Mouse (Mus musculus): ENCODE measurements around the gene Btbd9. TPM values are rescaled to one million over a fixed set of nuclear protein-coding genes. Genes with fewer than 3 reads are reported as not detected.

Gene Btbd9
- total RNA-seq, 2 experiments from 2014 or later: 117 TPM

DNA sequence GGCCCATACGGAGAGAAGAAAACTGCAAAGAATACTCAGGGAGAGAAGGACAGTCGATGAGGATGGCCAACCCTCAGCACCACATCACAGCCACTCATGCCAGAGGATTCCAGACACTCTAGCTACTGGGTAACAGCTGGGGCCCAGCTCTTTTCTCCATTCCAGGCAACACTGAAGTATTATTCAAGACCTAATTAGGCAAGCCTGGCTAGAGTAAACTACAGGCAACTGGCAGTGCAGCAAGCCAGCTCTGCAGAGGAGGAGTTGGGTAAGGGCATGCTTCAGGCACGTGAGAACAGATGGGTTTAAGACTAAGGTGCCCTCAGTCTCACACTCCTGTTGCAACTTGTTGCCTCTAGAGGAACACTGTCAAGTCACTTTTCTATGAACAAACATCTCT is 118.0 kb downstream of the Btbd9 start:
- peak in 1 of 2 experiments; percentile 60 for DNase-seq (ENCODE audit: low spot score in 2 of 2)

DNA sequence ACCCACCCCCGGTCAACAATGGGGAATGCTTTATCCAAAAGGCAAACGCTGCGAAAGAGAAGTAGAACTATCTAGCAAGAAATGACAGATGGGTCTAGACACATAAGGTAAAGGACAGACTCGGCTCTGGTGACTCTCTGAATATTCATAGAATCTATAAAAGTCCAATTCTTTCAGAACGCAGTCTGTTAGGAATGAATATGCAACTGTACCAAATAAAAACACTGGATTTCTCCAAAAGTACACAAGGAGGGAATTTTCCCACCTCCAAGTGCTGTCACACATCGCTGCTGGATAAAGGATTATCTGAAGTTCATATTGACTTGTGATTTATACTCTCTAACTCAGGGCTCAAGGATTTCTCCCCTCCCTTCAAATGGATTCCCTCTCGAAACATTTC is 118.8 kb downstream of the Btbd9 start:
- no peak for DNase-seq (ENCODE audit: low spot score in 2 of 2)

DNA sequence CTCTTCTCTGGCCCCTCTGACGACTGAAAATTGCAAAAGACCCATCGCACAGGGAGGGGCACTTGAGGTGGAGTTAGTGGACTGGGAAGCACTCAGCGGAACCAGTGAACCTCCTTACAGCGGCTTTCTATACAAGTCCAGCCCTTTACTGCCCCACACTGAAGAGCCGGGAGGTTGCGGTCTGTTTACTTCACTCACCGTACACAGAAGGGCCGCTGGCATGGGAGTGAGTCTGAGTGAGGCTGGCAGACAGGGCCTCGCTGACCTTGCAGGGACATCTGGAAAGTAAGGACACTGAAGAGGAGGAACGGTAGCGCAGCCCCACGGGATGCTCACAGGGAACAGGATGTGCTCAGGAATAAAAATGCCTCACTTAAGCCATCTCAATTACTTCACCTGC is 120.0 kb downstream of the Btbd9 start:
- DNase-seq (ENCODE audit: low spot score in 2 of 2): no peak

DNA sequence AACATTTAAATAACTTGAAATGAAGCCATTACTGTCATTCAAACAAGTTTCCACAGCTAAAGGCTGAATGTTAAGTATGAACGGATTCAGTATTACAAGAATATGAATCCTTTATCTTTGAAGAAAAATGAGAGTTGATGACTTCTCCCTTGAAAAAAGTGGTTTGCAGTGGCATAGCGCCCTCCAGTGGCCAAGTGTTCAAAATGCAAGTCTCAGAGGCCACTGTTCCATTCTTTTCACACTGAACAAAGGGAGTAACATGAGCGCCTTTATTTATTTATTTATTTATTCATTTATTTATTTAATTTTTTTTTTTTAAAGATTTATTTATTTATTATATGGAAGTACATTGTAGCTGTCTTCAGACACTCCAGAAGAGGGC is 121.4 kb downstream of the Btbd9 start:
- DNase-seq (ENCODE audit: low spot score in 2 of 2): peak; percentile 82 to 92

DNA sequence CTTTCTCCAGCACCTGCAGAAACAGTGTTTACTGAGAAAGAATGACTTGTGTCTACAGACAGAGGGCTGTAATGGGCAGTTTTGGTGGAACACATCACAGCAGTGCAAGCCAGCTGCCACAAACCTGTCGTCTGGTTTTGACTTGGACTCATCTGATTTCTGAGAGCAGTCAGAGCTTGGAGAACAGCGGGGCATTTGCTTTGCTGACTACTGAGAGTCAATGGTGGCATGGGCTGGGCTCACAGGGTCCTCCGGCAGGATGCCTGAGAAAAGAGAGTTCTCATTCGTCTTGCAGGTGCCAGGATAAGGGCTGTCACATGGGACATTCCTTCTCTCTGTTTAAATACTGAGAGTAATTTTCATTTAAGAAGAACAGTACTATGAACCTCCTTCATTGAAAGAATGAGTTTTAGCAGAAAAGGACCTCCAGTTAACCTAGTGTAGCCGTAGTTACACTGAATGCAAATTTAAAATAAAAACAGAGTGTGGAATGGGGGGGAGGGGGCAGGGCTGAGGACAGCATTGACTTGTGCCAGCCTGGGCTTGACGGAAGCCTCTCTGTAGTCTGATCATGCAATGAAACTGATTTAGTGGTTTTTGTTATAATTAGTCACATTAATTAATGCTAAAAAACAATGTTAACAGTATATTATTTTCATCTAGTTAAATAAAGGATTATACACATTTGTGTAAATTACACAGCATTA is 122.0 kb downstream of the Btbd9 start:
- no peak for DNase-seq (ENCODE audit: low spot score in 2 of 2)

DNA sequence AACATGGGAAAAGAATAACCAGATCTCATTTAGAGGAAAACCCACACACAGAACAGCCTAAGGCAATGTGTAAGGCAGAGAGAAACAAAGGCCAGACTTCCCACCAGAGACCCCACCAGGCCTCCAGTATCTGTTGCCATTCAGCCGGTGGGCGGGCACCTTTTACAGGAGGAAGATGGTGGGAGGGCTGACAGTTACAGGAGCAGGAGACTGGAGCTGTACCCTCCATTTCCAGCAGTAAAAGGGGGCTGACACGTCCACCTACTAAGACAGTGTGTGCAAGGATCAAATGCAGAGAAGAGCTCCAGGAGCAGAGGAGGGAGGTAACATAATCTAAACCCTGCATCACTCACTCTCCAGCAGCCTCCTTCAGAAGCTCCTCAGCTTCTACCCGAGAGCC is 123.0 kb downstream of the Btbd9 start:
- no peak for DNase-seq (ENCODE audit: low spot score in 2 of 2)

DNA sequence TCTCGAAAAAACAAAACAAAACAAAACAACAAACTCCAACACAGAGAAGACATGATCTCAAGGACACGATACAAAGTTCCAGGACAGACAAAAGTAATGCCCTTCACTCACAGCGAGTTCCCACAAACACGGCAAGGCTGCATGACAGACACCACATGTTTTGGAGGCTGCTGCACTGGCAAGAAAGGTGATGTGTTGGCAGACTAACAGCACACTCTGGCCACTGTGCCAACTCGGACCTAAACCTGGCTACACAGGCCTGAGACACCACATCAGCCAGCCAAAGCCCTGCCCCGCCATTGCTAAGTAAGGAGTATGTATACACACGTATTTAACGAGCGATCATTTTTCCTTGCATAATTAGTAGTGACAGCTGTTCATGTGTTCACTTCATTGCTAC is 123.9 kb downstream of the Btbd9 start:
- no peak for DNase-seq (ENCODE audit: low spot score in 2 of 2)

DNA sequence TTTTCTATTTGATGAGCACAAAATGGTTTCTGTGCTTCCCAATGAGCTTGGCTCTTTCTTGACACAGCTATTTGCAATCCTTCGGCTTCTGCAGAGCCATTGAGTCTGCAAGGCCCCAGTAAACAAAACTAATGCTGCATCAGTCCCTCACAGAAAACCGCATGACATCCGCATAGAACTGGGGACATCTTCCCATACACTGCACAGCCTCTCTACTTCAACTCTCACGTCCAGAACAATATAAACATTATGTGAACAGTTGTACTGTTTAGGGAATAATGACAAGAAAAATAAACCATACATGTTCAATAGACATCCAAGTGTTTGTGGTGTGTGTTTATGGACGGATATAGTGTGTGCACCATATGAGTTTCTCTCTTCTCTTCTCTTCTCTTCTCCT is 127.7 kb downstream of the Btbd9 start:
- no peak for DNase-seq (ENCODE audit: low spot score in 2 of 2)

DNA sequence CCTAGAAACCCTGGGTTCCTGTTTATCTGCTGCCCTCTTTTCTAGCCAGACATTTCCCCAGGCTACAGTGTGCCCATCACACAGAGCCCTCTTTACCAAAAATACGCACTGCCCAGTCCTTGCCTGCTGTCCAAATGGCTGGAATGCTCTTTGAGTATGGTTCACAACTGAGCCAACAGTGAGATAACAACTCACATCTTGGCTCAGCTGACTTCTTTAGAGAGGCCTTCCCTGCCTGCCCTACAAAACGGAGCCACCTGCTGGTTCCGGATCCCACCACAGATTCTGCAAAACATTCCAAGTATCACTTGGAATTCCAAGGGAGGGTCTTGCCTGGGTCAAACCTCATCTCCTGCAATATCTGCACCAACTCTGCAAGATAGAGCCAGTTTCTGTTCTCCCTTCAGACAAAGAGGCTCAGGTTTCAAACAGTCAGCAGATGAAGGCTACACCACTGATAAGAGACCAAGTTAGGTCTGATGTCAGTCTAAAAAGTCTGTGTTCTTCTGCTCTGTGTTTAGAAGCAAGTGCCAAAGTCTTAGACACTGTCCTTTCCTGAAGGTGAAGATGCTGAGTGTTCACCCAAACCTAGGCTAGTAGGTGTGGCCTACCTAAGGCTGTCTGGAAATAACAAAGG is 130.4 kb downstream of the Btbd9 start:
- no peak for DNase-seq (ENCODE audit: low spot score in 2 of 2)

DNA sequence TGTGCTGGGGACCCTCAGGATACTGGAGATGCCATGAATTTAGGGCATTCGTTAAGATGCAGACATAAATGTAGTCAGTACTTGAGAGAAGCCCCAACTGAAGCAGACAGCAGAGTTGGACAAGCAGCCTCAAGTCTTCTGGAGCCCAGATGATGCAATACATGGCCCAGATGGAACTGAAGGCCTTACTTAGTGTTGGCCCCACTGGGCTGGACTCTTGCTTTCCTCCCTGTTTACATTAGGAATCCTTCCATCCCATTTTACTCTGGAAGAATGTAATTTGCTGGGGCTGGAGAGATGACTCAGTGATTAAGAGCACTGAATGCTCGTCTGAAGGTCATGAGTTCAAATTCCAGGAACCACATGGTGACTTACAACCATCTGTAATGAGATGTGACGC is 136.6 kb downstream of the Btbd9 start:
- DNase-seq (ENCODE audit: low spot score in 2 of 2): no peak

DNA sequence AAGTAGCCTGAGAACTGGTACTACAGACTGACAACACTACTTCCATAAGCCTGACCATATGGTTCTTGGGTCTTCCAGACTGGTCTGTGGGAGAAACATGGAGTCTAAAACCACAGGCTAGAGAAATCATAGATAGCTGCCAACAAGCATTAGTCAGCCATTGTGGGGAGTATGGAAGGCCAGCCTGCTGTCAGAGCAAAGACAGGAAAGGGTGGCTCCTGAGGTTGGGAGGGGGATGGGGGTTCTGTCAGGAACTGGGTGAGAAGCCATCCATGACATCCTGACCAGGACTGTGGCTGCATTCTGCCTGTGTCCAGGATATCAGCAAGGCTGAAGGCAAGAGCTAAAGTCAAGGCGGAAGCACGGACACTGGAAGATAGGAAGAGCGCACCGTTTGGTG is 137.5 kb downstream of the Btbd9 start:
- no peak for DNase-seq (ENCODE audit: low spot score in 2 of 2)

DNA sequence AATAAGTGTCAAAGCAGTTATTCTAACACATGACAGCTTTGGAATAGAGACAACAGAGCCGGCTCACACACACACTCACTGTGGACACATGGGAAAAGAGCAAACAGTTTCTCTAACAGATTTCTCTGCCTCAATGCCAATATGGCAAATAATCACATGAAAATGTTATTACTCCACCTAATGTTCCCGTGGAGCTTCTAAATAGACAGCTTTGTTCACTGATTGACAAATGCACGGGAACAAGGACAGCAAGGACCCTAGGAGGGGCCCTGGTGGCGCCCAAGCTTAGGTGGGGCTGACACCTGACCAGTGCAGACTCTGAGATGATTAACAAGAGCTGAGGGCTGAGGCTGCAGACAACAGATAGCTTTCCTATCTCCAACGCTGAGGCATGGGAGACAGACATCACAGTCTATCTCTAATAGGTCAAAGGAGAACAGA is 140.2 kb downstream of the Btbd9 start:
- peak; percentile 64 to 92 for DNase-seq (ENCODE audit: low spot score in 2 of 2)

DNA sequence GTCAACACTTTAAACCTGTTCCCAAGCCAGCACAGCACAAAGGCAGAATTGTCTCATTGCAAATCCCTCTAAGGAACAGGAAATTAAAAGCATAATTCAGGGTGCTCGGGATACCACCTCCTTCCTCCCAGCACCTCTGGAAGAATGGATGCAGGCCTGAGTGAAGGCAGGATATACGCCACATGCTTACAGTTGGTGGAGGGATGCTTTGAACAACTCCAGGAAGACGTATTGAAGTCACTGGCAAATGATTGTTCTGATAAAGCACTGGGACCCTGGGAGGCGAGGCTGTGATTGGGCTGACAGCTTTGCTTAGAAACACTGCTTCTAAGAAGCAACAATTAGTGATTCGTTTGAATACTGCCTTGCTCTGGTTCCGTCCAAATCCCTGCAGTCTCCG is 140.8 kb downstream of the Btbd9 start:
- DNase-seq (ENCODE audit: low spot score in 2 of 2): no peak

DNA sequence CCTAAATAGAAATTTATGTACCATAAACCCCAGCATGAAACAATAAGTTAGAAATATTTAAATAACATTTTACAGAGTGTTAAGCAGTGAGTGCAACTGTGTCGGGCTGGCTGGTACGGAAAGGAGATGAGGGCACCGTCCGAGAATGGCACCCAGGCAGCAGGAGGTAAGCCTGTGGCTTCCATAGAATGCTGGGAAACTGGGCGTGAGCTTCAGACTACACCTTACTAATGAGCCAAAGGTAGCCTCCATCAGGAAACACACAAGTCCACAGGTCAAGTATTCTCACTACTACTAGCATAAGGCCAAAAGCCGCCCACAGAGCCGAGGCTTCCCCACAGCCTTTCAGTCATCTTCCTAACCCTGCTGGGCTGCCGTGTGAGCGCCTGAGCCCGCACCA is 144.2 kb downstream of the Btbd9 start:
- DNase-seq (ENCODE audit: low spot score in 2 of 2): no peak

DNA sequence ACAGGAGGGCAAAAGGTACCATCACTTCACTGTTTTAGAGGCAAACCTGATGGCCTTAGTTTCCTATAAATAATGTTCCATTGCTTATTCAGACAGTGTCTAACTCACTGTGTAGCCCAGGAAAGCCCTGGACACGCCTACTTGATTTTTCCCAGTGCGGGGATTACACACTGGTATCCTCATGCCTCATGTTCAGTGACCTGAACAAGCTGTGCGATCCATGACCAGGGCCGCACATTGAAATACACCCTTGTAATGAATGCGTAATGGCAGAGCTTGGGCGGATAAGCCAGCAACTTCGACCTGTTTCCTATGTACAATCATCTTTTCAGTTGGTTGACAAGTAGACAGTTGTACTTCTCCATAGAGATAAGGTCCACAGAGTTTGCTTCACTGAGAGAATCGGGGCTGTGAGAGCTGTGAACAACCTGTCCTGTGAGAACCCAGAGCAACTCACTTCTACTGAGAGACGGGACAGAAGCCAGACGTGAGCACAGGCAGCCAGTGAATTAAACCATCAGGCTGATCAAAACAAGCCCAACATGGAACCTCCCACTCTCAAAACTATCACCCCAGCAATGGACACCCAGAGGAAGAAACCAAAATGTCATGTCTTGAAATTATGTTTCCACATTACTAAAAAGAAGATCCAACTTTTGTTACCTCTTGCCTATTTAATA is 145.2 kb downstream of the Btbd9 start:
- no peak for DNase-seq (ENCODE audit: low spot score in 2 of 2)

DNA sequence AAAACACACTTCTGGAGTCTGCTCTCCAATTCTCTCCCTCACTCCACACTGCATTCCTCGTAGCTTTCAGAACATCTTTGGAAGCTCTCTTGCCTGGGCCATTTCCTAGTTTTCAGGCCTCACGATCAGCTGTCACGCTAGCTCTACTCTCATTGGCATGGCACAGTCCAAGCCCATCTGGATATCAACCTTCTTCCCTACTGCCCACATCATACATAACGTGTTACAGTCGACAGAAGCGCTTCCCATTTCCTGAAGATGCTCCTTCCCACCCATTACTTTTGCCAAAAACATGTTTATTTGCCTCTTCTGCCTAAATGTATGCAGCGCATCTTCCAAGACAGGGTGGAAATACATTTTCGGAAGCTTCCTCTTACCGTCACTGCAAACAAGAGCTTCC is 147.6 kb downstream of the Btbd9 start:
- no peak for DNase-seq (ENCODE audit: low spot score in 2 of 2)

DNA sequence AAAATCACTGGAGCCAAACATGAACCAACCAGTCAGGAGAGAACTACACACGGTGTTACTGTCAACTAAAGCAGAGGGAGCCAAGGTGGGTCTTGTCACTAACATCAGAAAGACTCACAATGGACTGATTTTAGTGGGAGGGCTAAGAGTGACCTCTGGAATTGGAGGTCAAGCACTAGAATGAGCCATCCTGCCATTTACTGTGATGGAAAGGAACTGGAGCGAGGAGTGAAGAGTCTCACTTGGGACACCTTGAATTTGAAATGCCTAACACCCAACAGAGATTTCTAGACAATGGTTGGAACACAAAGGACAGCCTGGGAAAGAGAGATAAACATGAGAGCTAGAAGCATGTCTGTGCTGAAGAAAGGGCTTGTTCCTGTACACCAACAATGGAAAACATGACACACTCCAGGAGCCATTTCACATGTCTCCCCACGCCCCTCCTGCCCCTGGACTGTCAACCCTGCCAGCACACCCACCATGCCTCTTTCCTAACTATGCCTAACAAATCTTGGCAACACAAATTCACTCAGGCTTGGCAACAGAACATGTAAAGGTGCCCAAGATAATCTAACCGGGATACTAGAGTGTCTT is 152.9 kb downstream of the Btbd9 start:
- DNase-seq (ENCODE audit: low spot score in 2 of 2): no peak

DNA sequence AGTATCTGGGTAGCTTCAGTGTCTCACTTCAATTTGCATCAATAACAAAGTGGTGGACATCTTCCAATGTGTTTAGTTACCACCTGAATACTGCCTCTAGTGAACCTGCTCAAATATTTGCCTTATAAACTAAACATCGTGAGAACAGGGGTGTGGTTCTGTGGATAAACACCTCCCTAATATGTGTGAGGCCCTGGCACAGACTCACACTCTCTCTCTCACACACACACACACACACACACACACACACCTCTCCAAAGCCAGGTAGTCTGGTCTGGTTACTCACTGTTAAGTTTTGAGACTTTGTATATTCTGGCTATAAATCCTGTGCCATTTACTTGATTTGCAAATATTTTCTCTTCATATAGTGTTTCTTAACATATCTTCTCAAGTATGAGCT is 154.0 kb downstream of the Btbd9 start:
- no peak for DNase-seq (ENCODE audit: low spot score in 2 of 2)

DNA sequence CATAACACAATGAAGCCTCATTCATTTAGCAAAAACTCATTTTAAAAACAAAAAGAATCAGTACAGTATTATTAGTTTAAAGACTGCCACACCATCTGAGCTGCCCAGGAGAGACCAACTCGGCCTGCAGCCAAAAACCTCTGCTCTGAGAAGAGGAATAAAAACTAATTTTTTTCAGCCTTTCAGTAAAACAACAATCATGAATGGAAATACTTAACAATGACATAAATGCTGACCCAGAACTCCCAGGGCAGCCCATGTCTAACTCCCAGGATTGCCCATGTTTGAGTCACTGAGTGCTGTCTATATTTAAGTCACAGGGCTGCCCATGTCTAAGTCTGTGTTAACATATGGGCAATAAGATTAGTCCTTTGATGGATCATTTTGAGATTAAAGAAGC is 155.0 kb downstream of the Btbd9 start:
- no peak for DNase-seq (ENCODE audit: low spot score in 2 of 2)

DNA sequence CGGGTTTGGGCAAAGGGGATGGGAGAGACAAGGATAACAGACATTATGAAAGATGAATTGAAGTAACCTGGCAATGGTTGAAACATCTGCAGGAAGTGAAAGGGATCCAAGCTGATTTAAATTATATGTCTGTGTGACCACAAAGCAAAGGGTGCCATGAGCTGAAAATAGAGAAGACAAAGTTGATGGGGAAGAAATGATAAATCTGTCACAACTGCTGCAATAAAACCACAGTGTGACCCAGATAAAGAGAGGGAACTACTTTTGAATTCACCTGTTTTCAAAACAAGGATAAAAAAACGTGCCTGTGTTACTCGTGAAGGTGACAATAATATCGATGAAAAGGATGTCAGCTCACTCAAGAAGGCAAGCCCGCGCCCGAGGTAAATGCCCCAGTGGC is 156.8 kb downstream of the Btbd9 start:
- no peak for DNase-seq (ENCODE audit: low spot score in 2 of 2)

DNA sequence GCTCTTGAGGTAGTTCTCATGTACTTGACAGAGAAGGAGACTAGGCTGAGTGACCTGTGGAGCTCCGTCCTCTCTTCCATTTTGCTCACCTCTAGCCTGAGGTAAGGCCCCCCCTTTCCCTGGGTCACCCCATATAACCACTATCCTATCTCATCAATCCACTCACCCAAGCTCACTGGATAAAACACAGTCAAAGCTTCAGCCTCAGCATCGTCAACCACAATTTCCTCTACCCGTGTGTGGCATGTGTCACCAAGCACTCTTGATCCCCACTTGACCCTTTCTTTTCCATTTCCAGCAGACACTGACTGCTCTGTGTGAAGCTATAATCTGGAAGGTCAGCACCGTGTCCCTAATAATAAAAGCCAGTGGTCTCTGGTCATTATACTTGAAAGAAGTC is 157.8 kb downstream of the Btbd9 start:
- DNase-seq (ENCODE audit: low spot score in 2 of 2): no peak

DNA sequence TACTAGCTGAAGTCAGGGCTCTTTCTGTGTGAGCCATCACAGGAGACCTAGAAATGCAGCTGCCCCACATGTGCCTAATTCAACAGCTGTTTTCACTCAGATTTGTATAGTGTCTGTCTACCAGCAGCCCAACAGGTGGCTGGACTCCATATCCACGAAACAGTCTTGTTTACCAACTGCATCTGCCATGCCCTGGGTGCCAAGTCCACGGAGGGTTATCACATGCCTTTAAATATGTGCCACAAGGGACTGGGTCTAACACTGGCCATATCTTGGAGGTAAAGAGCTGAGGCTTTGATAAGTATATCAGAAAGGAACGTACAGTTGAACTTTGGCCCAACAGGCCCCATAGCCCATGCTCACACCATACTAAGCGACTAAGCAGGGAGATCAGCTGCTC is 159.2 kb downstream of the Btbd9 start:
- no peak for DNase-seq (ENCODE audit: low spot score in 2 of 2)

Data from layer of hippocampus, postnatal 14 days (tissue).